Mouse (Mus musculus) brain, embryonic 14.5 days (tissue): ENCODE results near the gene Ctnnal1.

Source experiments
- CTCF ChIP-seq: fragments of 200-500 bp; IDR thresholded peaks from 2 replicates; pipeline ENCODE4 v1.5.1; 2012; ENCODE audit warnings: inconsistent platforms, mild to moderate bottlenecking, moderate library complexity, borderline replicate concordance; ENCODE audit not compliant: insufficient read depth, insufficient read length; ENCODE audit errors: extremely low read depth
- POLR2A ChIP-seq: fragments of 200-500 bp; IDR thresholded peaks from 2 replicates; pipeline ENCODE4 v1.6.1; 2012; ENCODE audit warnings: mild to moderate bottlenecking, inconsistent platforms, borderline replicate concordance; ENCODE audit not compliant: poor library complexity, insufficient read depth, insufficient read length, severe bottlenecking; ENCODE audit errors: extremely low read depth

DNA sequence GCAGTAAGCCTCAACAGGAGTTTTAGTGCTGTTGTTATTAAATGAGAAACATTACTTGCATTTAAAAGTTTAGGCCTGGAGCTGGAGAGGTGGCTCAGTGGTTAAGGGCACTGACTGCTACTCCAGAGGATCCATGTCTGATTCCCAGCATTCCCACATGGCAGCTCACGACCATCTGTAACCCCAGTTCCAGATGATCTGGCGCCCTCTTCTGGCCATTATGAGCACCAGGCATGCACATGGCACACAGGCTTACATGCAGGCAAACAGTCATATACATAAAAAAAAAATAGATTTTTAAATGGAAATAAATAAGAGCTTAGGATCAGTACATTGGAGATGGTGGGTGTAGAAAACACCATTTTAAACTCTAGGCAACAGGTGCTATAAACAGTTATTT, 21.0 kb downstream of the Ctnnal1 start:
- TF ChIP-seq CTCF (no peak), POLR2A (no peak)
